Mouse (Mus musculus): ENCODE data around the gene Gm11639.
"Not testable (repeated sequence)": the region's sequence is repeated elsewhere in the genome, so short reads cannot be mapped to it uniquely, and the experiment has no call there.

Gm11639 gene

DNA sequence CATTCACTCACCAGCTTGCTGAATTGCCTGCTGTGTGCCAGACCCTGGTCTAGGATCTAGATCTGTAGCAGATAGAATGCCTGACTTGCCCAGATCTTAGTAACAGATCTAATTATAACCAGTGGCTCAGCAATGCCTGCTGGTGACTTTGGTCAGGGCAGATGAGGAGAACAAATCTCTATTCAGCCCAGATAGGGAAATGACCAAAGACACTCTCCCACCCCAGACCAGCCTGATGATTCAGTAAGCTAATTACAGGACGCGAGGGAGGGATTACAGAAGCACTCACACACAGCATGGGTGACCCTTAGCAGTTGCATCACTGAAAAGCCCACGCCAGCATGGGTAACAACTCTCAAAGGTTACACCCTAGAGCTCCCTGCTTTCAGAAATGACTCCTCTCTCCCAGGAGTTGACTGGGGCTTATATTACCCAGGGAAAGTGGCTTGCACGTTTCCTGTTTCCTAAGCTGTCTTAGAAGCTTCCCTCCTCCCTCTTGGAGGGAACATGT is 435.1 kb downstream of the Gm11639 start:
- no peak for DNase-seq

DNA sequence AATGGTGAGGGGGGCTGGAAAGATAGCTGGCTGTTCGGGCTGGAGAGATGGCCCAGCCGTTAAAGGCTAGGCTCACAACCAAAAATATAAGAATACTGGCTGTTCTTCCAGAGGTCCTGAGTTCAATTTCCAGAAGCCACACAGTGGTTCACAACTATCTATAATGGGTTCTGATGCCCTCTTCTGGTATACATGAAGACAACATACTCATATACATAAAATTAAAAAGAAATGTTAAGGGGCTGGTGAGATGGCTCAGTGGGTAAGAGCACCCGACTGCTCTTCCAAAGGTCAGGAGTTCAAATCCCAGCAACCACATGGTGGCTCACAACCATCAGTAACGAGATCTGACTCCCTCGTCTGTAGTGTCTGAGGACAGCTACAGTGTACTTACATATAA is 436.3 kb downstream of the Gm11639 start:
- not testable (repeated sequence) for DNase-seq

DNA sequence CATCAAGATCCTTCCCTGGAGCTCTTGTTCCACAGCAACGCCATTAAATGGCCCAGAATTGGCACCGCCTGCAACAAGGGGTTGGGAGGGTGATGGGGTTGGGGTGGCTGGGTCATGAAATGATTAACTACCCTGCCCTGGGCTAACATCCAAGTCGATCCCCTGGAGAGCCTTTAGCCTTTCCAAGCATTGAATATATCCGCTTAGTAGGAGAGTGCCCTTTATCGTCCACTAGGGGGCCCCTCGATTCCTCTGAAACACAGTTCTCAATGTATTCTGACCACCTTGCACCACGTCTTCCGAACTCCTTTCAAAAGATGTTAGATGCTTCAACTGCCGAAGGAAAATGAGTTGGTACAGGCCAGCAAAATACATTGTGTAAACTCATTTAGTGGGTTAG is 438.5 kb downstream of the Gm11639 start:
- peak; percentile 60 for DNase-seq

DNA sequence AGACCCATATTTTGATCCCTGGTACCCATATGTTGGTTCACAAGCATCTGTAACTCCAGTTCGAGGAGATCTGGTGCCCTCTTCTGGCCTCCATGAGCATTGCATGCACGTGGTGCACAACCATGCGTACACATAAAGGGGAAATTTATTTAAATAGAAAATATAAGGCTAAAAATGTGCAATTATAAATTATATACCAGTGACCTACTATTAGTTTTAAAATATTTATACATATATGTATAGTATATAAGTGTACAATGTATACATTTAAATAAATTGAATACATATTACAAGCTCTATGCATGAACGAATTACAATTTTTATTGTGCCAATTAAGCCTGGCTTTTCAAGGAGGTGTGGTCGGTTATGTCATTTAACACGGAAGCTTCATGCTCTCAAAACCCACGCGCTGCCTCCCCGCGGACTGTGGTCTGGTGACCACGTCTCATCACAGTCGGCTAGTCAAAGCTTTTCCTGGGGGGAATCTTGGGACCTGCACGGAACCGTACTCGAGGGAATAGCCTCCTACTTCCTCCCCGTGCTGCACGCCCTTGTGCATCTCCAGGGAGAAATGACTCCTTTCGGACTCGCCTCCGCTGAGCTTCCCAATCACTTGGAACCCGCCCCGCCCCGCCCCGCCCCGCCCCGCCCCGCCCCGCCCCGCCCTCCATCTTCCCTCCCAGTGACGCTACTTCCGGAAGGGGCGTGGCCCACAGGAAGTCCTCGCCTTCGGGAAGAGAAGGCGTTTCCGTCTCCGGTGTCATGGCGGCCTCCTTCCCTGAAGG is 440.4 kb downstream of the Gm11639 start, which contains the start of gene Mettl2:
Mettl2 (plus strand) TSS at position 691 of the 785 bp plus-strand sequence.
- DNase-seq: peak; percentile 85

DNA sequence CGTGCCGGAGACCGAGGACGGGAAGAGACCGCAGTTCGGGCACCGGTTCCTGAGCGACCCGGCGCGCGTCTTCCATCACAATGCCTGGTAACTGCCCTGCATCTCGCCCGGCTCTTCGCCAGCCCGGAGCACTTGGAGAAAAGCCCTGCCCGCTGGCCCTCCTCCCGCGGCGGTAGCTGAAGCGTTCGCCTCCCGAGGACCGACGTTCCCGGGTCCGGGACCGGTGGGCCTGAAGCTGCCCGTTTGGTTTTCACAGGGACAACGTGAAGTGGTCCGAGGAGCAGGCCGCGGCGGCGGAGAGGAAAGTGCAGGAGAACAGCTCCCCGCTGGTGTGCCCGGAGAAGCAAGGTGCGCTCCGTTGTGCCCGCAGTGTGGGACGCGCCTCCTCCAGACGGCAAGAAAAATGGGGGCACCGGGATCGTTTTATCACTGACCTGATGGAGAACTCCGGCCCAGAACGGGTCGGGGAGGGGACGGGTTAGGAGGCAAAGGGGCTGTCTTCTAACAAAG is 441.1 kb downstream of the Gm11639 start:
- DNase-seq: no peak

DNA sequence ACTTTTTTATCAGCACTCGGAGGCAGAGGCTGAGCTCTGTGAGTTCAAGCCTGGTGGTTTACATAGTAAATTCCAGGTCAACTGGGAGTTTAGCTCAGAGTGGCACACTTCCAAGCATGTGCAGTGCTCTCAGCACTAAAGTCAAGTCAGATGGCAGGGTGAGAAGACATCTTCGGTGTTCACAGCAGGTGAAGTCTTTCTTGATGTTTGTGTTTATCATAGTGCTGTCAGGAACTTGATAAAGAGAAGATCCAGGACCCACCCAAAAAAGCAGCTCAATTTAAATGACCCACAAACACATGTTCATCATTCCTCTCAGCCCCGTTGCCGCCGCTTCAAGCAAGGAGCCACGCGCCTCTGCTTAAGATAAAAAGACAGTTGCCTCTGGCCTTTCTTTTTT is 450.2 kb downstream of the Gm11639 start:
- DNase-seq: no peak

DNA sequence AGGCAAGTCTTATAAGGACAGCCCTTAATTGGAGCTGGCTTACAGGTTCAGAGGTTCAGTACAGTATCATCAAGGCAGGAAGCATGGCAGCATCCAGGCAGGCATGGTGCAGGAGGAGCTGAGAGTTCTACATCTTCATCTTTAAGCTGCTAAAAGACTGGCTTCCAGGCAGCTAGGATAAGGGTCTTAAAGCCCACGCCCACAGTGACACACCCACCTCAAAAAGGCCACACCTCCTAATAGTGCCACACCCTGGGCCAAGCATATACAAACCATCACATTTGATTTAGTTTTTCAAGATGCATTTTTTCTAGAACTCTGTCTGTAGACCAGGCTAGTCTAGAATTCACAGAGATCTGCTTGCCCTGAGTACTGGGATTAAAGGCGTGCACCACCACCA is 451.7 kb downstream of the Gm11639 start:
- not testable (repeated sequence) for DNase-seq

DNA sequence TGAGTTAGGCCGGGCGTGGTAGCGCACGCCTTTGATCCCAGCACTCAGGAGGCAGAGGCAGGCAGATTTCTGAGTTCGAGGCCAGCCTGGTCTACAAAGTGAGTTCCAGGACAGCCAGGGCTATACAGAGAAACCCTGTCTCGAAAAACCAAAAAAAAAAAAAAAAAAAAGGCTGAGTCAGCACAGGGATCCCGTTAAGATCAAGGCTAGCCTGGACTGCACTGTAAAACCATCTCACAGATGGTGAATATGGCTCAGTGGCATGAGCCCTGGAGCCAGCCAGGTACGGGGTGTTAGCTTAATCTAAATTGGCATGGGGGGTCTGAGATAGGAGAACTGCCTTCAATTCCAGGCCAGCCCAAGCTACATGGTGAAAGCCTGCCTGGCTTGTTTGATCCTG is 455.0 kb downstream of the Gm11639 start:
- DNase-seq: not testable (repeated sequence)

DNA sequence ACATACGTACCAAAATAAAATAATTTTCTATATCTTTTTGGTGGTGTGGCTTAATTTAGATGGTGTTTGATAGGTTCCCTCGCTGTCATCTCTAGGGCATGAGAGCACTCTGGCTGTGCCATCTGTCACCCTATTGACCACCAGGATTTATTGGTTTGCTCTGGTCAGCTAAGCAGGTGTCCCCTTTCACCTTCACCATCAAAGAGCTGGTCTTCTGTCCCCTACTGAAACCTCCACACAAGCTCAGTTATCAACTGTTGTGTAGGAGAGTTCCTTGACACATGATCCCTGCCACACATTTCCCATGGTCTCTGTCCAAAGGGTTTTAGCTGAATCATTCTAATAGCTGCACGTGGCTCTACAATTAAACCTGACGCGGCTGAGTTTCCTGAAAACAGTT is 455.6 kb downstream of the Gm11639 start:
- no peak for DNase-seq

DNA sequence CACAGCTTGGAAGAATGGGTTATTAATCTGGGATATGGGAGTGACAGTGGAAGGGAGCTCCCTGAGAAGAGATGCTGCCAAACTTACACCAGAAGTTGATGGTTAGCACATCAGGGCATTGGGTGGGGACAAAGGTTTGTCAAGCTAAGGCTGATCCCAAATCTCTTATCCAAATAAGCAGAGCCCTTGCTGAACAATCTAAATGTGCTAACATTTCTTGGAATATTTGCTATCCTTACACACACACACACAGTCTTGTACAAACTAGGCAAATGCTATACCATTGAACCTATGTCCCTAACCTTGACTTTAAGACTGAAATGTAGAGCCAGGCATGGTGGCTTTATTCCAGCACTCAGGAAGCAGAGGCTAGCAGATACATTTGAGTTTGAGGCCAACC is 458.1 kb downstream of the Gm11639 start:
- DNase-seq: no peak

DNA sequence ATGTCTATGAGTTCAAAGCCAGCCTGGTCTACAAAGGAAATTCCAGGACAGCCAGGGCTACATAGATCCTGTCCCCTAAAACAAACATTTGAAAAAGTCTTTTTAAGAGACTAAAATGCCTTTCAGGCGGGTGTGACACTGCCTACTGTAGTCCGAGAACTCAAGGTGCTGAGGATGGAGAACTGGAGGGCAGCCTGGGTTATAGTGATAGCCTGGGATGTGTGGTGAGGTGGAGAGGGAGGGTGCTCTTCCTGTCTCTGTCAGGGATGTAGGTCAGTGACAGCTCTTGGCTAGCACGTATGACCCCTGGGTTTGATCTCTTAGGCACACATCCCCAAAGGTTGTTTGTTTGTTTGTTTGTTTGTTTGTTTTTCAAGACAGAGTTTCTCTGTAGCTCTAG is 458.6 kb downstream of the Gm11639 start:
- DNase-seq: no peak

DNA sequence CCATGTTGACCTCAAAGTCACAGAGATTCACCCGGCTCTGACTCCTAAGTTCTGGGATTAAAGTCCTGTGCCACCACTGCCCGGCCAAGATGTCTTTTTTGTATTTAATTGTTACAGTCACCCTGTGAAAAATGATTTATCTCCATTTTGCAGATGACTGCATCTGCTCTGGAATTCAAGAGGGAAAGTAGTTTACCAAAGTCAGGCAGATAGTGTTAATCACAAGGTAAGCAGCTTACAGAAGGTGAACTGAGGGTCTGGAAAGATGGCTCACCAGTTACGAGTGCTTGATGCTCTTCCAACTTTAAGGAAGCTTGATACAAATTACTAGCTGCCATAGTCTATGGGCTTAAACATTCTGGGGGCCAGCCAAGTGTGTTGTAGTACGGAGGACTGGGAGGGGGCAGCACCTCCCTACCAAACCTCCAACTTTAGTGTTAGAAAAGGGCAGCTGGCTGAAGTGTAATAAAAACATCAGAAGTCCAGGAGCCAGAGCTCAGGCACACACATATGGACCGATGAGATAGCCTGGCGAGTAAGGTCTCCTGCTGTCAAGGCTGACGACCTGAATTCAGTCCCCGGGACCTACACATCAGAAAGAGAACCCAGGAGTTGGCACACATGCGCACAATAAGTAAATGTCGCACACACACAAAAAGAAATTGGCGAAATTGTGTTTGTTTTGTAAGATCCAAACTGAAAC is 459.2 kb downstream of the Gm11639 start:
- DNase-seq: no peak

DNA sequence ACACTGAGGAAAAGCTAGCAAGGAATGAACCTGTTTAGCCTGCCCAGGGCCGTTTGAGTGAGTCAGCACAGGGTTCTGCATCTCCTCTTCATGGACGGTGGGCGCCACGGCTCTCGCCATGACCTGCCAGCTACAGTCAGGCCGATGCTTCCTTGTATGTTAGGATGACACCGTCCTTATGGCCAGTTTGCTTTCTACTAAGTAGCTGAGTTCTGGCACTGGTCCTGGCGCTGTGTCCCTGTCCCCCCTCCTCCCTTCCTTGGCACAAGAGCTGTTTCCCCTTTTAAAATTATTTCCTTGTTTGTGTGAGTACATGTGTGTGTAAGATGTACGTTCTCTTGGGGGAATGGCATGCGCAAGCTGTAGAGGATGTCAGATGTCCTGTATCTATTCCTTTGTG is 459.7 kb downstream of the Gm11639 start:
- DNase-seq: no peak

DNA sequence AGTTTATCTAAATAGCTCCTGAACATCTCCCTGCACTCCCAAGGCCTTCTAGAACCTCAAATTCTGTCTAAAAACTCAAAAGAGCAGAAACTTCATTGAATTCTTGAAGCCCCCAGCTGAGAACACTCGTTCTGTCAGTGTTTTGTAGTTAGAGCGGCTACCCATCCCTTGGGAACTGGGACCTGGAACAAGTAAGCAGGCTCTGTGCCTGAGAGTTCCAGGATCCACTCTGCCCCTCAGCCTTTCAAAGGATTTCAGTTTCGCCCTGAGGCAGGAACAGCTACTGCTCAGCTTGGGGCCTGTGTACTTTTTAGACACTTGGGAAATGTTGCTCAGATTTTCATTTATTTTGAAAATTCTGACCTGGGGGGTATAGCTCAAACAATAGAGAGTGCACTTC is 461.1 kb downstream of the Gm11639 start, which contains the start of gene Gm10842:
Gm10842 (plus strand) TSS at position 301 of the 400 bp plus-strand sequence.
- no peak for DNase-seq

DNA sequence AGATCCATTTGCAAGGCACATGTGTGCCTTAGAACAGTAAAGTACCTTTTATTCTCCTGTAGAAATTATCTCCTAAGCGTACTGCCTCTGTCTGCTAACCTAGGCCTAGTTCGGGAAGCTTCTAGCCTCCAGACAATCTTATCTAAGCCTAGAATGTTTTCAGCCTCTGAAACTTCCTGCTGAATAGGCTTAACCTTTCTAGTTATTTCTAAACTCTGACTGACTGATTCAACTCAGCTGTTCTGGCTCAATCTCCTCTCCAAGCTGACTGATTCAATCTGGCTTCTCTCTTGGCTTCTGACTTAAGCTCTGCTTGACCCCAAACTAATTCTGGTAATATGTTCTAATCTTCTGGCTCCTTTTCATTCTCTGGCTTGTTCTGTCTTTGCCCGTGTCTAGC is 463.8 kb downstream of the Gm11639 start:
- DNase-seq: peak; percentile 6

DNA sequence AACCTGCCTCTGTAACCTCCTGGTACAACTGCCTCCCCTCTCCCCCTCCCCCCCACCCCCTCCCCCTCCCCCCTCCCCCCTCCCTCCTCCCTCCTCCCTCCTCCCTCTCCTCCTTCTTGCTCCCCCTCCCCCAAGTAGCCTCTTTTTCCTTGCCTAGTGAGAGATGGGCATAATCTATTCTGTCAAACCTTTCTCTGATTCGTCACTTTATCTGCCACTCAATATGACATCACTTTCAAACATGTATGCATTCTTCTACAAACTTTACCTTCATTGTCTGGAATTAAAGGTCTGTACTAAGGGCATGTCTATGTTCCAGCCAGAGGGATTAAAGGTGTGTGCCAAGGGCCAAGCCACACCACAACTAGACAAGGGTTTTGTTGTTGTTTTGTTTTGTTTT is 464.3 kb downstream of the Gm11639 start:
- no peak for DNase-seq

DNA sequence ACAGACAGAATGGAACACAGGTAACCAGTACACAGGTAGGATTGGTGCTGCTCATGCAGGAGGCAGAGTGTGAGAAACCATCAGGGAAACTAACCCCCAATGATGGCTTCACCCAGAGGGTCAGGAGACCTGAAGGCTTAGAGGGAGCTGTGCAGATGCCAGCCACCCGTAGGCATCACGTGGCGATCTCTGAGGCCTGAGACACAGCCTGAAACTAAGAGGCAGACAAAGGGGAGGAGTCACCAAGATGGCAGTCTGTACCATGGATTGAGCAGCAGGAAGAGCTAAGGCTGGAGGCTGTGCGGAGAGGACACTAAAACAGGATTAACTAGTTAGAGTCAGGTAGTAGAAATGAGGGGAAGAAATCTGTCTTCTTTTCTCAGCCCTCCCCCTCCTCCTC is 465.2 kb downstream of the Gm11639 start:
- DNase-seq: no peak

DNA sequence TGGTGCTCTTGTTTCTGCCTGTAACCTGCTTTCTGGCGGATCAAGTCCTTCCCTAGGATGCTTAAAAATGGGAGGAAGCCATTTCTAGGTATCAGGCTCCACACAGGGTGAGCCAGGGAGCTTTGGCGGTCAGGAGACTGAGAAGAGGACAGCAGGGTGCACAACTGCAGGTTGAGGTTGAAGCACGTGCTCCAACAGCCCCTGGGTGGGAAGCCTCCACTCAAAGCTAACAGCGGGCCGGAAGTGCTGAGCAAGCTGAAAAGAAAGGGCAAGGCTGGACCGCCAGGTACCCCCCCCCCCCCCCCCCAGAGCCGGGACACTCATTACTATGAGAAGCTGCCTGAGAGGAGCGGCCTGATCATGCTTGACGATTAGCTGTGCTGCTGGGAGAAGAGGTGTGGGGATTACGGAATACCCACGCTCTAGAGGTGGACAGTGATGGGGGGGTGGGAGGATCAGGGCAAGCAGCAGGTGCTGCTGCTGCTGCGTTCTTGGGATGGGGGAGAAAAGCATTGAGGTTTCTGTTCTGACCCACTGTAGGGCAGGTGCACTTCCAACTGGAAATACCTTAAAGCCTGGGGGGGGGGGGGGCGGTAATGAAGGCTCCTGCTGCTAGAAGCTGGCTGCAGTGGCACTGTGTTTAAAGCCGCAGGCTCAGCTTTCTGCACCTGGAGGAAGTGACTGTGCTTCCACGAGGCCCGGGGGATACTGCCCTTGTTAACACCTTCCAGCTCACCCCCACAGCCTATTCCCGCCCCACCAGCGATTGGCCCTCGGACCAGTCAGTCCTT is 465.9 kb downstream of the Gm11639 start:
- no peak for DNase-seq

DNA sequence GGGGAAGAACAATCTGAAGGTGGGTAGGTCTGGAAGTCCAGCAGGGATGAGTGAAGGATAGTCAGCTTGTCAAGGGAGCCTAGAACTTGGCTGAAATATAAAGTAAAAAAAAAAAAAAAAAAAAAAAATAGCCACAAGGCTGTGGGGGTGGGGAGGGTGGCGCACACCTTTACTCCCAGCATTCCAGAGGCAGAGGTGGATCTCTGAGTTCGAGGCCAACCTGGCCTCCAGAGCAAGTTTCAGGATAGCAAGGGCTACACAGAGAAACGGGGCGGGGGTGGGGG is 466.5 kb downstream of the Gm11639 start:
- DNase-seq: no peak

DNA sequence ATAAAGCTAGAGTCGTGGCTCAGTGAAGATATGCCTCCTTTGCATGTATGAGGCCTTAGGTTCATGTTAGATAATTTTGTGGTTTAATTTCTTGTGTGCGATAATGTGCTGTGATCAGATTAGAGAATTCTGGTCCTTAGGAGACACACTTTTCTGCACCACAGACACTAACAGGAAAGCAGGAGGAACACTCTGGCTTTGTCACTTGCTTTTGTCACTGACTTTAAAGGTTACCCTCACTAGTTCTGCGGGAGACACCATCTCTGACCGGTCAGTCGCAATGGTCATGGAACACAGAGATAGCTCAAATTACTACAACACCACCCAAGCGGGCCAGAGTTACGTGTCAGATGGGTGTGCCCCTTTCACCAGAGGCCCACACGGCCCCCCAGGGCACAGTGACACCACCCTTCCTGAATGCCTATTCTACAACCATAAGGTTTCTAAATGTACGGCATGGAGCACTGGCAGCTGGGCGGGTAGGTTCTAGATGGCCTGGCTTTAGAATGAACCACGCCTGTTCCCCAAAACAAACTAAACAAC is 466.9 kb downstream of the Gm11639 start:
- DNase-seq: no peak

DNA sequence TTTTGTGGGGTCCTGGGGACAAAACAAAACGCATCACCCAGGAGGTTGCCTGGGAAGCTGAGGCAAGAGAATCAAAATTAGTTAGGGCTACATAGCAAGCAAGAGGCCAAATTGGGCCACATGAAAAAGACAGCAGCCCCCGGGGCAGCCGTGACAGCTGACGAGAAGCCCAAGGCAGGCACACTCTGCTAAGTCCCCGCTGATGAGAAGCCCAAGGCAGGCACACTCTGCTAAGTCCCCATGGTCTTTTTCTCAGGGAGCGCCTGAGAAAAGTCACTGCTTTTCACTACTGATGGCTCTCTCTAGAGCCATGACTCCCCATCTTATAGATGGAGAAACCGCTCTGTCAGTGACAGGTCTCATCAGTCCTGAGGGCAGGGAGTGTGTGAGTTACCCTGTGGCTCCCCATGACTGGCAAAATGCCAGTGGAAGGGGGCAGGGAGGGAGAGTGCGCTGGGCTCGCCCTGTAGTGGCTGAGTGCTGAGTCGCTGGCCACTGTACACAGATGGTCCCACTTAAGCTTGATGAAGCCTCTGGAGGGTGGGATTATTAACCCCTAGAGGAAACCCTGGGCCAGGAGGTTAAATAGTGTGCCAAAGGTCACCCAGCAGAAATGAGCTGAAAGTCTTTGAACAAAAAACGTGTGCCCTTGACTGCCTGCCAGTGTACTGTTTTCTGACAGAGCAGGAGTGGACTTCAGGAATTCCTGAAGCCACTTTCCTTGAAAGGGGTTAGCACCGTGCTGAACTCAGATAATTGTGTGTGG is 467.7 kb downstream of the Gm11639 start:
- DNase-seq: peak; percentile 42

DNA sequence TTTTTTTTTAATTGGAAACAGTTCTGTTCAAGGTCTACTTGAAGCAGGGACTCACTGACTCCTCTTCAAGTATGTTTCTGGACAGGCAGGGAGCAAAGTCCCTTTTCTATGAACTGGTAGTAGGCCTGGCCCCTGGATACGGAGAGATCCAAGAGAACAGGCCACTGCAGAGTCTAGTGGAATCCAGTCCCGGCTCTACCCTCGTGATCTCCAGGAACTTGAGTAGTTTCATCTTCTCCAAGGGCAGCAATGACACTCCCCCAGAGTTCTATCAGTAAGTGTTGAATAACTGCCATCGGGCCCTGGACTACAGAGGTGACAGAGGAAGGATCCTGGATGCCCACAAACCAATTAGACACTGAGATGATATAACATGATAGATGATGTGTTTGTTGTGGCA is 470.4 kb downstream of the Gm11639 start:
- DNase-seq: no peak

Data from lung, postnatal 36 days (tissue).